Mouse (Mus musculus) large intestine, adult 2 months (tissue): ENCODE data around the gene Pigb. TPM values are rescaled to one million over a fixed set of nuclear protein-coding genes. Genes with fewer than 3 reads are reported as not detected.
A peak's percentile ranks its signal among the peaks of the same experiment; 100 is the strongest.
"Not testable (repeated sequence)": the region's sequence is repeated elsewhere in the genome, so short reads cannot be mapped to it uniquely, and the experiment has no call there.

Experiments
- DNase-seq: peaks from one replicate; pipeline ENCODE4 v3.0.0-alpha.2; 2012; ENCODE audit warnings: low read depth, low spot score
- WGBS: fragments of 180-500 bp; shearing (Covaris S2); methylation state at CpG from one replicate; pipeline ENCODE4 v1.1.7; 2018; 5-methylcytosine and 5-hydroxymethylcytosine counted together
- polyA plus RNA-seq: library from polyadenylated mRNA; depleted of rRNA; stranded (reverse); fragments of >200 nt; gene quantifications from 2 replicates; pipeline ENCODE4 v1.2.3, GENCODE M21; 2012; rRNA removed

Gene Pigb
- 5.8 and 8.9 TPM in 2 replicates for polyA plus RNA-seq

- 22% methylated on average over 6 of the region's 6 CpGs for WGBS
- DNase-seq, result no peak
Measured at GRCm38 (mm10) chr9:73040080-73040479, at the start of gene Pigb. Gene Pigb (minus strand): TSS chr9:73040378.

- DNase-seq, result no peak
- WGBS, result 36% methylated on average over 16 of the region's 16 CpGs
Measured at GRCm38 (mm10) chr9:73089222-73089920, 49.2 kb upstream of the Pigb start.

DNA sequence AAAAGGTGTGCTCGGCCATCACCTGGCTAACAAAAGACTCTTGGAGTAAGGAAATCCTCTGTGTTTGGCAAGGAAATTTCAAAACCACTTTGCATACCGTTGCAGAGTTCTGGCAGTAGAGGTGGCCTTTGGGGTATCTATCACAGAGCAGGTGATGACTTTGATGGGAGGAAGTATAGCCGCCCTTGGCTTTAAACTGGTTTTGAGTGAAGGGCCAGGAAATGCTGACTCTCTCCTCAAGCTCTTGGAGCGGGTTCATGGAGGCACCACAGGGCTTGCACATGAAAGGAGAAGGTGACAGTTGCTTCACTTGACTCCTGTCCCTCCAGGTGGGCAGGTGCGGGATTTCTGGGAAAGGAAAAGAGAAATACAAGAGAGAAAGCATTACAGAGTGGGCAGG lies 47.4 kb upstream of the Pigb start:
- DNase-seq, result no peak
- WGBS, result 78% methylated on average over 5 of the region's 5 CpGs

DNA sequence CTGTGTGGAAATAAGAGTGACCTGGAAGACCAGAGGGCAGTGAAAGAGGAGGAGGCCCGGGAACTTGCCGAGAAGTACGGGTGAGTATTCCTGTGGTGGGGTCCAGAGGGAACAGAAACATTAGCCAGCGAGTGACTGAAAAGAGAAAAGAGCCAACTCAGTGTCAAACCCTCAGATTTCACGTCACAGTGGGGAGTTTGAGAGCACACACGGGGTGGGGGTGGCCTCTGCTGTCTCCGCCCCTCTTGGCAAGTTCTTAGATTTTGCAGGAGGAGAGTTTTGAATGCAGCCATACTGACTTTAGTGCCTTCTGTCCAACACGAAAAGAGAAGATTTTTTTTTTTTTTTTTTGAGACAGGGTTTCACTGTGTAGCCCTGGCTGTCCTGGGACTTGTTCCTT lies 46.9 kb upstream of the Pigb start:
- no peak for DNase-seq
- WGBS, result 59% methylated on average over 8 of the region's 8 CpGs

DNA sequence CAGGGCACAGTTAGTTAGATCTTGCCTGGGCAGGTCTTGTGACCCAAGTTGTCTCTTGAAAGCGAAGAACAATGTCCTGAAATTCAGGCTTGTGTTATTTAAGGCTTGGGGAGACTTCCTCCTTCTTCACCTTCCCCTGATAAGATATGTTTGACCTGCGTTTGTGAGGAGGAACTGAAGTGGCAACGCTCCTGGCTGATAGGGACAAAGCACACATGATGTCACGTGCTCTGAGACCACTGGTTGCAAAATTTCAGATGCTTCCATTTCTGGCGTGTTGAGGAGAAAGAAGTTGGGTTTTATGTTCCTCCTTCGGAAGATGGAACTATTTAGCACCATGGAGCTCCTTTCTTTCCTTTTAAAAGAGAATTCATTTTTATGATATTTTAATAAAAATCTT lies 45.7 kb upstream of the Pigb start:
- no peak for DNase-seq
- WGBS, result 70% methylated on average over 6 of the region's 6 CpGs

DNA sequence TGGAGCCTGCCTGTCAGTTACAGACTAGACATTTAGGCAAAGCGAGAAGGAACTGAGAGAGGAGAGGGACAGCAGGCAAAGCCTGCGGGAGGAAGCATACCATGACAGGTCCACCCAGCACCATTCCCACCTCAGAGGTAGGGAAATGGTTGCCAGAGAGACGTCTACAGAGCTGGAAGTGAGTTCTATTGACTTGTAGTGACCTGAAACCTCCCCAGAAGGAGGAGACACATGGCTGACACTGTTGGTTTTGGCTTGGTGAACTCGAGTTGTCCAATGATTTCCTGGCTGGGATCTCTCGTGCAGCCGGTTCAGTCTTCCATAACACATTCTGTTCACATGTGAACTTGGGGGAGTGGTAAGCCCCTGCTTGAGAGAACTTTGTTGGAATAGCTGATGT lies 43.8 kb upstream of the Pigb start:
- no peak for DNase-seq
- 67% methylated on average over 6 of the region's 6 CpGs for WGBS

- WGBS, result 86% methylated on average over 8 of the region's 8 CpGs
- DNase-seq, result no peak
Measured at GRCm38 (mm10) chr9:73082291-73083000, 42.3 kb upstream of the Pigb start.

DNA sequence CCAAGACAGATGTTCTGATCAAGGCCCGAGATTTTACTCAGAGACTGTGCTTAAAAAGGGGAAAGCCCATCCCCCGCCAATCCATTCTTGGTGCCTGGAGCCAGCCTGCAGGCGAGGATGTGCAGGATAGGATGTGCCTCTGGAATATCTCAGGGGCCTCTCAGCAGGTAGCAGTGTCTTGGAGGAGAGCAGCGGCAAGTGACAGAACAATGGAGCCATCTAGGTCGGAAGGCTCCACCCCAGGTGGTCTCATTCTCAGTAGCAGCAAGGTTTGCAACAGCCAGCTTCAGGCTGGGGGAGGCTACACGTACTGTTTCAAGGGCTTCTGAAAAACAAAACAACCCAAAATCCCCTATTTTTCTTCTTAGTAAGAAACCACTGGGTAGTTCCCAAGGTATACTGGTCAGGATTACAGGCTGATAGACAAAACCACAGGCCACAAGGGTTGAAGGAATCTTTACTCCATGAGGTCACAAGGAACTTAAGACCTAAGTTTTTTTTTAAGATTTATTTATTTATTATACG lies 39.7 kb upstream of the Pigb start:
- 79% methylated on average over 7 of the region's 7 CpGs for WGBS

GRCm38 (mm10) chr9:73079349-73079748 lies 39.2 kb upstream of the Pigb start:
- not testable (repeated sequence) for DNase-seq
- 77% methylated on average over 10 of the region's 12 CpGs for WGBS

More for the DNA sequence above, 39.7 kb upstream of the Pigb start:
- no peak for DNase-seq

GRCm38 (mm10) chr9:73073169-73073568 lies 33.0 kb upstream of the Pigb start:
- 84% methylated on average over 5 of the region's 5 CpGs for WGBS
- no peak for DNase-seq

- 78% methylated on average over 8 of the region's 8 CpGs for WGBS
- DNase-seq, result no peak
Measured at GRCm38 (mm10) chr9:73072426-73072825, 32.2 kb upstream of the Pigb start.

- WGBS, result 50% methylated on average over 10 of the region's 10 CpGs
- no peak for DNase-seq
Measured at GRCm38 (mm10) chr9:73070971-73071659, 30.9 kb upstream of the Pigb start.

DNA sequence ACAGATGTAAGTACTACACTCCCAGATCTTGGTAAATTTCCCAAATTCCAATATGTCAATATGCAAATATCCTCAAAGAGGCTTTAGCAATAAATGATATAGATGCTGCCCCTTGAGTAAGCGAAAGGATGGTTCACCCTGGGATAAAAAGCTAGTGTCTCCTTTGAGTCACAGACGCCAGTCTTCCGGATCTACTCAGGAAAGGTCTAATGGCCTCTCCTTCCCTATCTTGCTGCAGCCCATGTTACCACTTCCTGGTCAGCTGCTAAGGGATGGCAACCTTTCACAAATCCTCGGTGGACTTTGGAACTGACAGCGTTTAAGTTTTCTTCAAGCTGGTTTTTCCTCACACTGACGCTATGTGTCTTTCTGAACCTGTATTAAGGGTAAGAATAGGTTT lies 28.5 kb upstream of the Pigb start:
- DNase-seq, result no peak
- 32% methylated on average over 6 of the region's 6 CpGs for WGBS

GRCm38 (mm10) chr9:73068230-73068679 lies 28.1 kb upstream of the Pigb start:
- 14% methylated on average over 6 of the region's 6 CpGs for WGBS
- DNase-seq, result peak; percentile 89

GRCm38 (mm10) chr9:73067086-73067485 lies 26.9 kb upstream of the Pigb start:
- DNase-seq, result no peak
- WGBS, result 48% methylated on average over 10 of the region's 10 CpGs

- DNase-seq, result no peak
- WGBS, result 74% methylated on average over 15 of the region's 15 CpGs
Measured at GRCm38 (mm10) chr9:73063621-73064290, 23.6 kb upstream of the Pigb start.

- 90% methylated on average over 4 of the region's 4 CpGs for WGBS
- DNase-seq, result no peak
Measured at GRCm38 (mm10) chr9:73059224-73059623, 19.0 kb upstream of the Pigb start.

DNA sequence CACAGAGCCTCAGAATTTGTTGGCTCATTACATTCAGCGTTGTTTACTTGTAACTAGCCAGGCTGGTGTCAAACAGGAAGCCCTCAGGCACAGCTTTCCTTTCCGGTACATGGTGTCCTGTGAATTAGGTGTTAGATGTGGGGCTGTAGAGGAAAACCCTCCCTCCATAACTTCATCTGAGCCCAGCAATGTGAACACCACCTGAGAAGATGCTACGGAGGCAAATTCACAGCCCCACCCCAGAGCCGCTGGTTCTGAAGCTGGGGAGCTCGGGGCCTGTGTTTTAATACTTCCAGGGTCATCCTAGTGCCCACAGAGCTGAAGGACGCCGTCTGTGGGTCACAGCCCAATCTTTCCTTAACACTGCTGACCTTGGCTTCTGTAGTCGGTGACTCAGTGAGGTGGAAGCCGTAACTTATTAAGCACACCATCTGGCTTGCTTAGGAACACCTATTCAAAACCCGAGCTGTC lies 15.3 kb upstream of the Pigb start:
- 34% methylated on average over 10 of the region's 10 CpGs for WGBS
- no peak for DNase-seq

DNA sequence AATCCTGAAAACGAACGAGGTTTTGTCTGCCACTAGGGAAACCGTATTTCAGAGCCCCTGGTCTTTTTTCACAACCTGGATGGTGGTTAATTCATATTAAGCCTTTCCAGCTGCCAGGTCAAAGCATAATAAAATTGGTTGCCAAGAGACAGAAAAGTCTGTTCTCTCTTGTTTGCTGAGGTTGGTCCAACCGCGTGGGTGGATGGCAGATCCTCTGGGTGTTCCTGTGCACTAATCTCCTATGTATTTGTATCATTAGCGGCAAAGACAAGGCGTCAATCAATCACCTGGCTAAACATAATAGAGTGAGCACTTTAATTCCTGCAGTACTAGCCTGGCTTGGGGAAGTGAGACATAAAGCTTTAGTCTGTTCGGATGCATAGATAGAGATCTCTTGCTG lies 10.4 kb upstream of the Pigb start:
- WGBS, result 28% methylated on average over 8 of the region's 8 CpGs
- DNase-seq, result no peak

DNA sequence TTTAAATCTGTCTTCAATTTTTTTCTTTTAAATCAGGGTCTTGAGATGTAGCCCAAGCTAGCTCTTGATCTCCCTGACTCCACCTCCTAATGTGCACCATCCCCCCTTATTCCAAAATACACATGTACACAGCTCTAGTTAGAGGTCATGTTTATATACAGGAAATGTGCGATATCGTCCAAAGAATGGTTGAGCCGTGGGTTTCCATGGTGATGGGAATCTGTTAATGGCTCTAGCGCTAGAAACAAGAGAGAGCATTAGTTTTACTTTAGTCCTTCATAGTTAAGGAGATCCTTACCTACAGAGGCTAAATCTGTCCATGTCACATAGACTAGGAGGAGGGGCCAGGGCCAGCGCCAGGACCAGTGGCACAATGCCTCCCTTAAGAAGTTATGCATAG lies 9.7 kb upstream of the Pigb start:
- 50% methylated on average over 5 of the region's 5 CpGs for WGBS
- no peak for DNase-seq
